In the genomic region with DNA sequence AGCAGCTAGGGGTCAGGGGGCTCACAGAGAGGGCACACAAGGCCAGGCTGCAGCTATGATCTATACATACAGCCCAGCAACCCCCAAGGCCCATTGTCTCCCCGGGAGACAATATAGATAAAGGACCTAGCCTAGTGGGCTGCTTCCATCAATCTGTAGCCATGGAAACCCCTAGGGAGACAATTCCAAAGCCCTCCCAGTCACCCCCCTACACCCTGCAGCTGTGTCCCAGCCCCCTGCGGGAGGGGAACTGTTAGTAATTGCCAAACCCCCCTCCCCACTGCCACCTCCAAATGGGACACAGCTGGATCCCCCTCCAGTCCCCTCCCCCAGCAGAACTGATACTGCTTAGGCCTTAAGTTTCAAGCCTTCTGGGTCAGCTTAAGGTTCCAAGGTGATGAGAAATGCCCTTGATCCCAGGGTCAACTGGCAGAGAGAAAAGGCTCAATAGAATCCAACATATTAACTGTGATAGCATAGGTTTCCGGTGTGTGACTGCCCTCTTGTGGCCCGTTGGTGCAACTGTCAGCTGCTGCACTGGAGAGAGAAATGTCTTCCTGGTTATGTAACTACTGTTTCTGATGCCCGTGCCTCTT, we compare ENCODE assay signal across 1 mouse cellular context.
TF ChIP-seq lines count a peak whose summit lies in the region.

No protein-coding gene starts in this region.

TF ChIP-seq in myocyte, 11 proteins besides CTCF, POLR2A, EP300 and RAD21:
- TF ChIP-seq E2F4 (IDR thresholded peaks at IDR 0.05; ENCODE audit: insufficient read depth) = no peak
- no peak for TF ChIP-seq POLR2AphosphoS2 (IDR thresholded peaks at IDR 0.05; ENCODE audit: insufficient read length, low read depth)
- peak in 2 of 3 experiments; percentile 25 for TF ChIP-seq MYOD1 (IDR thresholded peaks at IDR 0.05; ENCODE audit: control insufficient read depth in 1 of 3, insufficient read length in 2 of 3, low read depth in 2 of 3)
